Mouse (Mus musculus): ENCODE results near the gene Lrrc73.

GRCm38 (mm10) chr17:46297028-46297363 is 43.7 kb downstream of the Lrrc73 start:
- TF ChIP-seq CTCF (IDR thresholded peaks at IDR 0.05): no peak
- TF ChIP-seq EP300 (IDR thresholded peaks at IDR 0.05): no peak

All from lung, postnatal 0 days (tissue).